Mouse (Mus musculus) liver, embryonic 11.5 days (tissue): ENCODE measurements around the gene Grik3. TPM values are rescaled to one million over a fixed set of nuclear protein-coding genes. Genes with fewer than 3 reads are reported as not detected.

ENCODE experiments used
- ATAC-seq: fragments of 200-750 bp; cut with Nextera tagmentation; replicated peaks from 2 replicates; pipeline ENCODE4 v1.8.0; 2017; ENCODE audit warnings: moderate number of reproducible peaks, mild to moderate bottlenecking, moderate TSS enrichment, moderate library complexity; ENCODE audit not compliant: low FRiP score
- DNase-seq: peaks from one replicate; pipeline ENCODE4 v3.0.0-alpha.2; 2017; ENCODE audit warnings: low spot score
- H3K27ac ChIP-seq: fragments of 300-500 bp; sonication (generic); 2 replicates; pipeline ENCODE4 v1.5.1; 2014; ENCODE audit warnings: mild to moderate bottlenecking, low read depth, low read length, control low read depth
- H3K27me3 ChIP-seq: fragments of 300-500 bp; sonication (generic); replicated peaks from 2 replicates; pipeline ENCODE4 v1.6.1; 2014; ENCODE audit warnings: low read length, mixed read lengths; ENCODE audit not compliant: control insufficient read depth, insufficient read depth
- H3K36me3 ChIP-seq: fragments of 300-500 bp; sonication (generic); 2 replicates; pipeline ENCODE4 v1.6.1; 2014; ENCODE audit warnings: mild to moderate bottlenecking, low read length, moderate library complexity, mixed read lengths; ENCODE audit not compliant: control insufficient read depth, insufficient read depth
- H3K4me1 ChIP-seq: fragments of 300-500 bp; sonication (generic); replicated peaks from 2 replicates; pipeline ENCODE4 v1.6.1; 2014; ENCODE audit warnings: low read length, mixed read lengths; ENCODE audit not compliant: control insufficient read depth, insufficient read depth
- H3K4me2 ChIP-seq: fragments of 300-500 bp; sonication (generic); 2 replicates; pipeline ENCODE4 v1.6.1; 2014; ENCODE audit warnings: mild to moderate bottlenecking, control low read depth, moderate library complexity
- H3K4me3 ChIP-seq: fragments of 300-500 bp; sonication (generic); 2 replicates; pipeline ENCODE4 v1.5.1; 2014; ENCODE audit warnings: low read depth, low read length, control low read depth
- H3K9ac ChIP-seq: fragments of 300-500 bp; sonication (generic); 2 replicates; pipeline ENCODE4 v1.6.1; 2014; ENCODE audit warnings: low read depth, low read length, control low read depth
- H3K9me3 ChIP-seq: fragments of 300-500 bp; sonication (generic); 2 replicates; pipeline ENCODE4 v1.6.1; 2016; ENCODE audit warnings: low read length, inconsistent platforms, mixed read lengths; ENCODE audit not compliant: control insufficient read depth
- WGBS: fragments of 180-500 bp; shearing (Covaris S2); extraction: QIAGEN DNeasy Blood & Tissue Kit; methylation state at CpG from one replicate; pipeline ENCODE4 v1.1.7; 2014; 5-methylcytosine and 5-hydroxymethylcytosine counted together
- polyA plus RNA-seq: library from polyadenylated mRNA; unstranded; fragments of >200 nt; fragmentation: Nextera tagmentation; extraction: Ambion mirVana; gene quantifications from 2 replicates; pipeline ENCODE4 v1.2.1, GENCODE M21; 2014

Grik3 gene
- polyA plus RNA-seq, 1 experiment from 2014 or later = 0.01 TPM

GRCm38 (mm10) chr4:125618524-125619320, 128.2 kb downstream of the Grik3 start:
- Histone ChIP-seq H3K27ac (no peak overlapping the region), H3K9me3 (no peaks in the 10 kb centered on the region), H3K36me3 (no peaks in the 10 kb centered on the region), H3K9ac (no peak overlapping the region), H3K4me2 (no peak overlapping the region), H3K4me3 (no peak overlapping the region), H3K4me1 (no peaks in the 10 kb centered on the region), H3K27me3 (no peaks in the 10 kb centered on the region)
- DNase-seq (no peak), ATAC-seq (no peak)
- 78% methylated on average over 8 of the region's 8 CpGs for WGBS

DNA sequence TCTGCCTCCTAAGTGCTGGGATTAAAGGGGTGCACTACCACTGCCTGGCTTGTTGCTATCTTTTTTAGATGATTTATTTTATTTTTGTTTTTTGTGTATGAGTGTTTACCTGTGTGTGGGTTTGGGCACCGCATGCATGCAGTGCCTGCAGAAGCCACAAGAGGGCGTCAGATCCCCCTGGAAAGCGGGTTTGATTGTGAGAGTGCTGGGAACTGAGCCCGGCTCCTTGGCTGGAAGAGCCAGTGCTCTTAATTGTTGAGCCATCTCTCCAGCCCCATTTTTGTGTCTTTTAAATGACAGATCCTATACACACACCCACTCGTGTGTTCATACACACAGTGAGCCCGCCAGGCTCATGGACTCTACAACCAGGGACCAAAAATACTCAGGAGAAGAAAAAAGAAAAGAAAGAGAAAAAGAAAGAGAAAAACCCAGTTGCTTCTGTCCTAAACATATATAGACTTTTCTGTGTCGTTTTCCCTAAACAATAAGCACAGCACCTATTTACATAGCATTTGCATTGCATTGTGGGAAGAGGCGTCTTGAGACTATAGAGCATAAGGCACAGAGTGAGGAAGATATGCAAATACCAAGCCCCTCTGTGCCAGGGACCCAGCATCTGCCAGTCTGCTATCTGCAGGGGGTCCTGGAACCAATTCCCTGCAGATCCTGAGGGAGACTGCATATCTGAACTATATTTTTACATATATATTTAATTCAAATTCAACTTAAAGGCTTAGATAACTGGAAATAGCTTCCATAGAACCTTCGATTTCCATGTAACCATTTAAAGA, 134.6 kb downstream of the Grik3 start:
- Histone ChIP-seq H3K4me1 (no peaks in the 10 kb centered on the region), H3K4me3 (no peak overlapping the region), H3K36me3 (no peaks in the 10 kb centered on the region), H3K9me3 (no peaks in the 10 kb centered on the region), H3K27me3 (no peaks in the 10 kb centered on the region), H3K9ac (no peak overlapping the region), H3K27ac (no peak overlapping the region), H3K4me2 (no peak overlapping the region)
- ATAC-seq (no peak), DNase-seq (no peak)
- WGBS = 78% methylated on average over 9 of the region's 9 CpGs

- Histone ChIP-seq H3K9ac (no peak overlapping the region), H3K27ac (no peak overlapping the region), H3K36me3 (no peaks in the 10 kb centered on the region), H3K4me3 (no peak overlapping the region), H3K4me2 (no peak overlapping the region), H3K4me1 (no peaks in the 10 kb centered on the region), H3K9me3 (no peaks in the 10 kb centered on the region), H3K27me3 (no peaks in the 10 kb centered on the region)
- DNase-seq (no peak), ATAC-seq (no peak)
- WGBS = 73% methylated on average over 4 of the region's 4 CpGs
Measured at GRCm38 (mm10) chr4:125629544-125629943, 139.0 kb downstream of the Grik3 start.

GRCm38 (mm10) chr4:125635037-125635436, 144.5 kb downstream of the Grik3 start:
- Histone ChIP-seq H3K9me3 (no peaks in the 10 kb centered on the region), H3K9ac (no peak overlapping the region), H3K27me3 (no peaks in the 10 kb centered on the region), H3K4me1 (no peaks in the 10 kb centered on the region; the same call in 1 of the 2 replicates), H3K27ac (no peak overlapping the region), H3K36me3 (no peaks in the 10 kb centered on the region), H3K4me3 (no peak overlapping the region), H3K4me2 (no peak overlapping the region)
- ATAC-seq (no peak), DNase-seq (no peak)
- WGBS = 84% methylated on average over 11 of the region's 11 CpGs

GRCm38 (mm10) chr4:125636616-125637304, 146.3 kb downstream of the Grik3 start:
- H3K27ac ChIP-seq = no peak overlapping the region

DNA sequence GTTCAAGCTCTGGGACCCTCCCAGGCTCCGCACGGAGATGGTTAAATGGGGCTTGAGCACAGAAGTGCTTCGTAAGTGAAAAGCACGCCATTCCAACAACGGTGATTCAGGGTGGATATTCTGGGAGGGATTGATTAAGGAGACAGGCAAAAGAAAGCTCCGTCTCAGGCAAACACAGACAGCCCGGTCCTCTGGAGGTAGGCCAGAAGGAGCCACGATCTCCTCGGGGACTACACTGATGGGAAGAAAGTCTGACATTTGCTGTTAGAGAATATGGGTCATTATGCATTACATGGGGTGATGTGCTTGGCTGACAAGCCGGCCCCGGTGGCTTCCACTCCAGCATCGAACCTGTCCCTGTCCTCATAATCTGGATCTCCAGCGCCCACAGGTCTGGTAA, 146.9 kb downstream of the Grik3 start:
- DNase-seq = no peak
- Histone ChIP-seq H3K27ac (no peak overlapping the region), H3K4me2 (no peak overlapping the region), H3K9me3 (no peaks in the 10 kb centered on the region), H3K27me3 (no peaks in the 10 kb centered on the region), H3K9ac (no peak overlapping the region), H3K4me3 (no peak overlapping the region), H3K36me3 (no peaks in the 10 kb centered on the region), H3K4me1 (no peaks in the 10 kb centered on the region; the same call in 1 of the 2 replicates)
- WGBS = 85% methylated on average over 13 of the region's 13 CpGs
- no peak for ATAC-seq

More at GRCm38 (mm10) chr4:125636616-125637304, 146.3 kb downstream of the Grik3 start:
- WGBS = 68% methylated on average over 13 of the region's 13 CpGs
- Histone ChIP-seq H3K36me3 (no peaks in the 10 kb centered on the region), H3K4me1 (no peaks in the 10 kb centered on the region; the same call in 1 of the 2 replicates), H3K4me2 (no peak overlapping the region), H3K27me3 (no peaks in the 10 kb centered on the region), H3K4me3 (no peak overlapping the region), H3K9ac (no peak overlapping the region), H3K9me3 (no peaks in the 10 kb centered on the region)
- no peak for DNase-seq
- no peak for ATAC-seq

DNA sequence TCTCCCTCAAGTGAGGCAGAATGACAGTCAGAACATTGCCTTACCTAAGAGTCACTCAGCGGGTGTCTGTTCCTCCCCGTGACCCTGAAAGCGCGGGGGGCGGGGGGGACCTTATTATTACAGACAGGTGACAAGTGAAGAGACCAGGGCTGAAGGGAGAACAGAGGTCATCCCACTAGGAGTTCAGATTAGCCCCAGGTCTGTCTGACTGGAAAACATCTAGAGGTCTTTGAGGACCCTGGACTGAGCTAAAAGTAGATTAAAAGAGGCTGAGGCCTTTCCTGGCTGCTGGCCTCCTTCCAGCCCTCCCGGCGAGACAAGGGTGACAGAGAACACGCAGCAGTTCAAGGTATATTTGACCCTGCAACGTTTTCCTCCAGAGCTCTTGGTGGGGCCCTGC, 150.0 kb downstream of the Grik3 start:
- no peak overlapping the region for H3K27ac ChIP-seq
- H3K9me3 ChIP-seq = no peaks in the 10 kb centered on the region
- H3K36me3 ChIP-seq = no peaks in the 10 kb centered on the region
- H3K9ac ChIP-seq = no peak overlapping the region
- H3K4me1 ChIP-seq = no peaks in the 10 kb centered on the region; the same call in 1 of the 2 replicates
- H3K4me2 ChIP-seq = no peak overlapping the region
- DNase-seq (no peak), ATAC-seq (no peak)
- H3K4me3 ChIP-seq = no peak overlapping the region
- H3K27me3 ChIP-seq = no peaks in the 10 kb centered on the region
- 76% methylated on average over 9 of the region's 9 CpGs for WGBS

DNA sequence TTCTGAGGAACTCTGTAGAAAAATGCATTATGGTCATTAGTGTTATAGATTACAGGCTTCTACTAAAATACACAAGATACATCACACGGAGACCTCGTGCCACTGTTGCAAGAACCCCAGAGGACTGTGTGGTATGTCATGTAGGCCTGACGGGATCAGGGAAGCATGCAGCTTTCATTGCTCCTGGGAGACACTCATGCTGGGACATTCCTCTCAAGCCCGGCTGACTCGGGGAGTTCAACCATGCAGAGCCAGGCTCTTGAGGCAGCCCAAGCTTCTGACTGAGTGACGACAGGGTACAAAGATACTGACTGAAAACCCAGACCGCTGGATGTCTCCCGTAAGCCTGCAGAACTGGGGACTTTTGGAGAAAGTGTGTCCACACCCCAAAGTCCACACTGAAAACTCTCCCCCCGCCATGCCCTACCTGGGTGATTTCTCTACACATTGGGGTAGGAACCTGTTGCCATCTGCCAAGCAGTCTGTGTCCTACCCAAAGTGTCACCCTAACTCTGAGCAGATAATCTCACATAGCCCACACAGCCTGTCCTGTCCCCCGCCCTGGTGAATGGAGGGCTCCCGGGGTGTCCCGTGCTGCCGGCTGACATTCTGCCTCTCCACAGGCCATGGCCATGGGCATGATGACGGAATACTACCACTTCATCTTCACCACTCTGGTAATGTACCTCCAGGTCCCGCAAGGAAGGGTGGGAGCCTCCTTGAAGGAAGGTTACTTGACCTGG, 150.6 kb downstream of the Grik3 start:
- no peak overlapping the region for H3K9ac ChIP-seq
- 78% methylated on average over 15 of the region's 15 CpGs for WGBS
- no peak overlapping the region for H3K27ac ChIP-seq
- no peaks in the 10 kb centered on the region for H3K9me3 ChIP-seq
- no peaks in the 10 kb centered on the region; the same call in 1 of the 2 replicates for H3K4me1 ChIP-seq
- no peak overlapping the region for H3K4me3 ChIP-seq
- H3K36me3 ChIP-seq = no peaks in the 10 kb centered on the region
- H3K4me2 ChIP-seq = no peak overlapping the region
- DNase-seq = no peak
- ATAC-seq = no peak
- H3K27me3 ChIP-seq = no peaks in the 10 kb centered on the region
